Mouse (Mus musculus) limb, embryonic 14.5 days (tissue): ENCODE measurements around the gene Depdc1b. TPM values are rescaled to one million over a fixed set of nuclear protein-coding genes. Genes with fewer than 3 reads are reported as not detected.

Experiments used
- ATAC-seq: fragments of 200-750 bp; cut with Nextera tagmentation; 2 replicates; pipeline ENCODE4 v1.8.0; 2017; ENCODE audit warnings: low read depth, moderate number of reproducible peaks, moderate TSS enrichment; ENCODE audit not compliant: low FRiP score
- DNase-seq: peaks from one replicate; pipeline ENCODE4 v3.0.0-alpha.2; 2015; ENCODE audit warnings: low spot score
- H3K27ac ChIP-seq: fragments of 300-500 bp; sonication (generic); replicated peaks from 2 replicates; pipeline ENCODE4 v1.5.1; 2014; ENCODE audit warnings: low read depth, mild to moderate bottlenecking, low read length, moderate library complexity, mixed read lengths
- H3K27me3 ChIP-seq: fragments of 300-500 bp; sonication (generic); 2 replicates; pipeline ENCODE4 v1.6.1; 2014; ENCODE audit warnings: low read length, mixed read lengths; ENCODE audit not compliant: control insufficient read depth, insufficient read depth
- H3K36me3 ChIP-seq: fragments of 300-500 bp; sonication (generic); 2 replicates; pipeline ENCODE4 v1.6.1; 2014; ENCODE audit warnings: mild to moderate bottlenecking, low read length, moderate library complexity, mixed read lengths; ENCODE audit not compliant: control insufficient read depth, insufficient read depth
- H3K4me1 ChIP-seq: fragments of 300-500 bp; sonication (generic); 2 replicates; pipeline ENCODE4 v1.6.1; 2014; ENCODE audit warnings: antibody characterized with exemption, low read length, mixed read lengths; ENCODE audit not compliant: control insufficient read depth, insufficient read depth
- H3K4me2 ChIP-seq: fragments of 300-500 bp; sonication (generic); replicated peaks from 2 replicates; pipeline ENCODE4 v1.6.1; 2014; ENCODE audit warnings: low read depth, mild to moderate bottlenecking, low read length, moderate library complexity; ENCODE audit not compliant: severe bottlenecking
- H3K4me3 ChIP-seq: fragments of 300-500 bp; sonication (generic); replicated peaks from 2 replicates; pipeline ENCODE4 v1.5.1; 2014; ENCODE audit warnings: low read length
- H3K9ac ChIP-seq: fragments of 300-500 bp; sonication (generic); 2 replicates; pipeline ENCODE4 v1.6.1; 2014; ENCODE audit warnings: mild to moderate bottlenecking, low read depth, low read length, moderate library complexity; ENCODE audit not compliant: severe bottlenecking
- H3K9me3 ChIP-seq: fragments of 300-500 bp; sonication (generic); 2 replicates; pipeline ENCODE4 v1.6.1; 2016; ENCODE audit warnings: low read length; ENCODE audit not compliant: control insufficient read depth
- POLR2A ChIP-seq: fragments of 200-500 bp; IDR thresholded peaks from 2 replicates; pipeline ENCODE4 v1.8.0; 2012; ENCODE audit warnings: inconsistent platforms, mild to moderate bottlenecking, moderate library complexity, borderline replicate concordance; ENCODE audit not compliant: insufficient read depth, insufficient read length; ENCODE audit errors: extremely low read depth
- whole genome bisulfite sequencing: fragments of 180-500 bp; shearing (Covaris S2); extraction: QIAGEN DNeasy Blood & Tissue Kit; methylation state at CpG from one replicate; pipeline ENCODE4 v1.1.7; 2014; 5-methylcytosine and 5-hydroxymethylcytosine counted together
- polyA plus RNA-seq, 2 experiments: library from polyadenylated mRNA; depleted of rRNA in 1 of 2; stranded (reverse) in 1 of 2; unstranded in 1 of 2; fragments of >200 nt; fragmentation: Nextera tagmentation in 1 of 2; extraction: Ambion mirVana in 1 of 2; gene quantifications; 2 replicates each; pipeline versions ENCODE4 v1.2.1 to v1.2.3; 2012 to 2014

Depdc1b gene
- polyA plus RNA-seq (2012; rRNA removed) (6.0 and 6.4 TPM in 2 replicates), polyA plus RNA-seq (2014; fragmentation: Nextera tagmentation; extraction: Ambion mirVana) (6.1 and 7.1 TPM in 2 replicates)

DNA sequence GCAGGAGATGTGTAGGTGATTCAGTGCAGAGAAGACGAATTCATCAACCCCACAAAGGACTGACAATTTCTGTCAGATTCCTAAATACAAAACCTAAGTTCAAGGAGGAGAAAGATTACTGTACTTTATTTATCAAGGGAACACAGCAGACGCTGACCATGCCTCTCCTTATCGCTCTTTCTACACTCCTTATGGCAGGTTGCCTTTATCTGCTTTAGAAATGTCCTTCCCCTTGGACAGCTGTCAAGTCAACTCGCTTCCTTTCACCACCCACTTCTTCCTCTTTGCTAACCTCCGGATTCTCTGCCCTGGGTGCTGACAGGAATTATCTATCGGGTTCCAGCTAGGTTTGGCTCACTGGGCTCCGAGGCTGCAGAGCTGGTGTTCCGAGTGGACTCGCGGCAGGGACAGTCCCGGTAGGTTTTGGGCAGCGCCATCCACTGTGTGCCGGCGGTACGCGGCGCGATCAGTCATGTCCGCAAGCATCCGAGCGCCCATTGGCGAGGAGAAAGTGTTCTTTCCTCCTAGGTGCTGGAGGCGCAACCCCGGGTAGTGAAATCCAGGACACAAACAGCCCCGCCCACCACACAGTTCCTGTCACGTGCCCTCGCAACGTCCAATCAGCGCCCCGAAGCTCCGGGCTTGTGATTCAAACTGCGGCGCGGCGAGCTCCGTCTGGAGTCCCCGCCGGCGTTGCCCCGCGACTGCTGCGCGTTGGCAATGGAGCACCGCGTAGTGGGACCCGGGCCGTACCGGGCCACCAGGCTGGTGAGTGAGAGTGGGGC is at the start of gene Depdc1b:
Gene Depdc1b (plus strand): TSS at position 631 of the 785 bp plus-strand sequence.
- ATAC-seq, result peak; percentile 99
- Histone ChIP-seq H3K27me3 (no peaks in the 10 kb centered on the region), H3K9ac (peak within 1 kb of the TSS; percentile 67), H3K9me3 (no peaks in the 10 kb centered on the region), H3K4me1 (peaks cover 10% of the 10 kb centered on the region; the same call in 1 of the 2 replicates), H3K27ac (no peak within 1 kb of the TSS), H3K4me3 (peak within 1 kb of the TSS; percentile 68), H3K36me3 (no peaks in the 10 kb centered on the region), H3K4me2 (peak within 1 kb of the TSS; percentile 92)
- DNase-seq, result peak; percentile 92
- no peak for TF ChIP-seq POLR2A
- WGBS, result 2% methylated on average over 44 of the region's 48 CpGs

DNA sequence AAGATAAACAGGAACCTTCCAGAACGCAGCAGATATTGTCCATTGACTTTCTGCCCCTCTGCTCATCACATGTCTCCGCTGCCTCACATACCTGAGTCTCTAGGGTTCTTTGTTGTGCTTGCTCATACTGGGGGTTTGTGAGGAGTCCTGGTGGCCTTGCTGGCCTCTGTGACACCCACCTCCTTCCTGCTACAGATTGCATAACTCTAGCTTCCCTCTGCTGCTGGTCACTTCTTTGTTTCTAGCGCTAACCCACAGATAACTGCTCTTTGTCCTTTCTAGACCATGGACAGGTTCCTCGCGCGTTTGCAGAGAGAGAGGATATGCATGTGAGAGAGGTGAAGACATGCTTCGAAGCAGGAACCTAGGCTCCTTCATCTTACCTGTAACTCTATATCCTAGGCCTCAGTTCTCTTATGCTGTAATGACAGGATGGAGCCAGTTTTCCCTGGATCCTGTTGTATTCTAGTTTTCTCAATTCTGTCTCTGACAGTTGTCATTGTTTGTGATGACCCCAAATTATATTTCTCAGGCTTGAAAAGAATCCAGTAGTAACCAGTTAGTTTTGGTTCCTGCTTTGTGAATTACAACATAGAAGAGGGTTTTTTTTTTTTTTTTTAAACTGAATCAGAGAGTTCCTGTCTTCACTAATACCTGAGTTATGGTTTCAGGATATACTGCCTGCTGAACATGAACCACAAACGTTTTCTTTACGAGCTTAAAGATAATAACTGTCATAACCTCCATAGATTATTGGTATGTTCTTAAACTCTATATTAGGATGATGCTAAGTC is 48.1 kb upstream of the Depdc1b start:
- Histone ChIP-seq H3K9ac (no peak overlapping the region), H3K4me1 (peaks cover 9% of the 10 kb centered on the region), H3K4me2 (no peak overlapping the region), H3K36me3 (no peaks in the 10 kb centered on the region), H3K4me3 (no peak overlapping the region), H3K27ac (no peak overlapping the region), H3K27me3 (no peaks in the 10 kb centered on the region), H3K9me3 (no peaks in the 10 kb centered on the region)
- ATAC-seq, result no peak
- DNase-seq, result no peak
- WGBS, result 77% methylated on average over 9 of the region's 9 CpGs
- TF ChIP-seq POLR2A, result no peak

DNA sequence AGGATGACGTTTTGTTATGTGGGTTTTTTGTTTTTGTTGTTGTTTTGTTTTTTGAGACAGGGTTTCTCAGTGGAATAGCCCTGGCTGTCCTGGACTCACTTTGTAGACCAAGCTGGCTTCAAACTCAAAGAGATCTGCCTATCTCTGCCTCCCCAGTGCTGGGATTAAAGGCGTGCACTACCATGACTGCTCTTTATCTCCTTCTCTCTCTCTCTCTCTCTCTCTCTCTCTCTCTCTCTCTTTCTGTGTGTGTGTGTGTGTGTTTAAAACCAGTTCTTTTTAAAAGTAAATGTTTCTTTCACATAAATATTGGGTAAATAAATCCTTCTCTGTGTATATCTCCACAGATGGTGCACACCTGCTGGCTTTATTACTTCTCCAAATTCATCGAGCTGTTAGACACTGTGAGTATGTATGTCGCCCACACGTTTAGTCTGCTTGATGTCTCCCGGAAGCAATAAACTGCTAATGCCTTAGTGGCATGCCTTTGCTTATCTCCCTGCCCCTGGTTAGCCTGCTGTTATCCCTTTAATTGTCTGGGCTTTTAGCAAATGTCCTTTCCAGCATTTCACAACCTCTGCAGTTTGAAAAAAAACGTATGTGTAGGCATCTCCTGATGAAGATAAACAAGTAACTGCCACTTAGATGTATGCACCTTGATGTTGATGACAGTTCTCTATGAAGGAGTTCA is 44.5 kb upstream of the Depdc1b start:
- no peak overlapping the region for H3K27ac ChIP-seq
- 24% methylated on average over 7 of the region's 7 CpGs for WGBS
- peaks cover 16% of the 10 kb centered on the region for H3K4me1 ChIP-seq
- no peak for TF ChIP-seq POLR2A
- no peaks in the 10 kb centered on the region for H3K27me3 ChIP-seq
- no peak overlapping the region for H3K4me3 ChIP-seq
- ATAC-seq (no peak), DNase-seq (no peak)
- H3K9ac ChIP-seq, result no peak overlapping the region
- H3K9me3 ChIP-seq, result no peaks in the 10 kb centered on the region
- no peaks in the 10 kb centered on the region for H3K36me3 ChIP-seq
- H3K4me2 ChIP-seq, result no peak overlapping the region

DNA sequence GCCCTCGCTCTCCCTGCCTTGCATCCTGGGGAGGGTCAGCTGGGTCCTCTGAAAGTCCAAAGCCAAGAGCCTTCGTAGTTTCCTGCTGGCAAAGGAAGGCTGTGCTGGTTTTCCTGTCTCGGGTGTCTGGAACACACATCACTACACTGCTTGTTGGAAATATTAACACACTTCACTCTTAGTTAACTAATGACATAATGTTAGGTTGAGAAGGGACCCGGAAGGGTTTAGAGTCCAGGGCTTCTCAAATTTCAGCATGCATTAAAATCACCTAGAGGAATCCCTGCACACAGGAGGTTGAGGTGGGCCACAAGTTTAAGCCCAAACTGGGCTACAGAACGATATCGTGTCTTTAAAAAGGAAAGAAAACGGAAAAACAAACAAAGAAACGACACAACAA is 43.8 kb upstream of the Depdc1b start:
- H3K4me1 ChIP-seq, result peaks cover 17% of the 10 kb centered on the region
- no peaks in the 10 kb centered on the region for H3K9me3 ChIP-seq
- no peak overlapping the region for H3K4me3 ChIP-seq
- no peak overlapping the region; the same call in 1 of the 2 replicates for H3K4me2 ChIP-seq
- no peaks in the 10 kb centered on the region for H3K27me3 ChIP-seq
- no peak overlapping the region for H3K27ac ChIP-seq
- DNase-seq (no peak), ATAC-seq (no peak)
- WGBS, result 45% methylated on average over 8 of the region's 8 CpGs
- no peak for TF ChIP-seq POLR2A
- no peaks in the 10 kb centered on the region for H3K36me3 ChIP-seq
- H3K9ac ChIP-seq, result no peak overlapping the region

DNA sequence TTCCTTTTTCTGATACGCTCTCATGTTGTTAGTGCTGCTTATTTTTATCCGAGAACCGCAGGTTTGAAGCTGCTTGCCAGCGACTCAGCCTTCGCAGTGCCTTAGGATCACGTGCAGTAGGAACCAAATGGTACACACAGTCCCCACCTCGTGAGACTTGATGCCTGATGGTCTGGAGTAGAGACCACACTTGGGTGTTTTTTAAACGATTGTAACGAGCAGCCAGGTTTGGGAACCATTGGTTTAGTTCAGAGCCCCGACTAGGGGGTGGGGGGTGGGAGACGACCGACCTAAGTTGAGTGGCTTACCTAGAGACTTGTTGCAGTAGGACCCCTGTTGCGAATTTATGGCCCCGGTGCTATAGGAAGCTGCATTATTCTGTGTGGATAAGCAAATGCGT is 43.1 kb upstream of the Depdc1b start:
- Histone ChIP-seq H3K36me3 (no peaks in the 10 kb centered on the region), H3K4me3 (no peak overlapping the region), H3K27ac (no peak overlapping the region), H3K9ac (no peak overlapping the region), H3K9me3 (no peaks in the 10 kb centered on the region), H3K4me1 (peaks cover 17% of the 10 kb centered on the region), H3K27me3 (no peaks in the 10 kb centered on the region), H3K4me2 (peak overlapping the region; percentile 40)
- DNase-seq (no peak), ATAC-seq (0 out of 2 replicates have a peak, but pooled peaks have one; percentile 15)
- TF ChIP-seq POLR2A, result no peak
- 33% methylated on average over 15 of the region's 15 CpGs for WGBS
